Mouse (Mus musculus) embryonic fibroblast, embryonic 13.5 days (primary cell): Measurements from ENCODE around the gene Gnpat.

ENCODE experiments used
- CTCF ChIP-seq: IDR thresholded peaks from 2 replicates; pipeline ENCODE4 v1.5.1; 2011; ENCODE audit warnings: mild to moderate bottlenecking, control low read depth, low read length, moderate library complexity, borderline replicate concordance; ENCODE audit not compliant: insufficient read depth
- POLR2A ChIP-seq: IDR thresholded peaks from 2 replicates; pipeline ENCODE4 v1.6.1; 2011; ENCODE audit warnings: low read depth, mild to moderate bottlenecking, control low read depth, low read length, moderate library complexity

GRCm38 (mm10) chr8:124929006-124929405, 66.2 kb downstream of the Gnpat start:
- TF ChIP-seq CTCF (no peak), POLR2A (no peak)
